Mouse (Mus musculus) effector memory CD4-positive, alpha-beta T cell, adult 5 months (primary cell): Measurements from ENCODE around the gene Mamdc2. TPM values are rescaled to one million over a fixed set of nuclear protein-coding genes. Genes with fewer than 3 reads are reported as not detected.

Experiments
- polyA plus RNA-seq: library from polyadenylated mRNA; unstranded; fragments of 100-300 nt; shearing (Covaris generic); gene quantifications from one replicate; pipeline ENCODE4 v1.2.1, GENCODE M21; 2017

The Mamdc2 gene
- polyA plus RNA-seq = not detected

DNA sequence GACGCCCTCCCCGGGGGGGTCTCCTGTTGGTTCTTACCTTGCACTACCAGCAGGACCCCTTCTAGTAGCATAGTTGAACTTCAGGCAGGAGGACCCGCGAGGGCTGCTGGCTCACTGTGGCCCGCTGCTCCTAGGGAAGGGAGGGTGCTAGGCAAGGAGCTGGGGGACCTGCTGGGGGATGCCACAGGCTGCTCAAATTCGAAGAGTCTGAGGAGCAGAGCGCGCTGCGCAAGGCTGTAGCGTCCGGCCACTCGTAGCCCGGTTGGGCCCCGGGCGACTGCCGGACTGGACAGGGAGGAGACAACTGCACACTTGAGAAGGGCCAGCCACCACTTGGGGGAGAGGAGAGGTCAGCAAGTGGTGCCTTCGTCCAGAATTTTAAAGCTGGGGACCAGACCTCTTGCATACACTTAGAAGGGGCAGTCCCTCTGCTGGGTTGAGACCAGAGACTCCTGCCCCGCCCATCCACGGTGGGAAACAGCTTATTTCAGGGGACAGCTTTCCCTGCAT lies at the start of gene Mamdc2:
Gene Mamdc2 (minus strand): TSS at position 455 of the 510 bp plus-strand sequence.

DNA sequence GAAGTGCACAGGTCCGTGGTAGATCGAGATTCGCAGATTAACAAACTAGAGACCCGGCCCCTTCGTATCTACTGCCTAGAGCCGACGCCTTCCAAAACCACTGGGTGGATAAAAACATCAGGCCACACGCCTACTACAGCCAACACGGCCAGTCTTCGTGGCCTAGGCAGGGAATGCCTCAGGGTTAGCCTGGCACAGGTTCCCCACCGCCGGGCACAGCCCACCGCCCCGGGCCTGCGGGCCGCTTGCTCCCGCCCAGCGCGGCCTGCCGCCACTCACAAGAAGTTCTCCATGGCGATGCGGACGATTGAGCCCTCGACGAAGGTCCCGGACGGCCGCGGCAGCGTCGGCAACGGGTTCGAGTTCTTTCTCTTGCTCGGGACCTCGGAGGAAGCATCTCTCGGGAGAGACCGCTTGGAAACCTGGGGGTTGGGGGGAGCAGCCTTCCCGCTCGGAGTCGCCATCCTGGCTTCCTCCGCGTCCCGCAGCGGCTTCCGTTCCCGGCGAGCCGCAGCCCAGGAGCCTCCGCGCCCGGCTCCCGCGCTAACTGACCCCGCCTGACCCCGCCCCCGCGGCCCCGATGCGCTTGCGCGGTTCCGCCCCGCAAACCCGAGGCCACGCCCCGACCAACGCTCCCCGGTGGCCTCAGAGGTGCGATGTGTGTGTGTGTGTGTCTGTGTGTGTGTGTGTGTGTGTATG lies 174.7 kb downstream of the Mamdc2 start, which contains the start of gene Smc5:
Gene Smc5 (minus strand): TSS at position 543 of the 699 bp plus-strand sequence.

Other genes with a start within 250 kb of the Mamdc2 start
- 50.0 TPM for gene Smc5, start 174.5 kb downstream of the Mamdc2 start, polyA plus RNA-seq
- not detected for gene 1700028P14Rik, start 204.4 kb upstream of the Mamdc2 start, polyA plus RNA-seq
- gene Ptar1, start 239.0 kb upstream of the Mamdc2 start, polyA plus RNA-seq = 20.6 TPM